Mouse (Mus musculus): Measurements from ENCODE around the gene Ipmk. TPM values are rescaled to one million over a fixed set of nuclear protein-coding genes. Genes with fewer than 3 reads are reported as not detected.

The Ipmk gene
- polyA plus RNA-seq, 2 experiments: 5.1 to 7.9 TPM

DNA sequence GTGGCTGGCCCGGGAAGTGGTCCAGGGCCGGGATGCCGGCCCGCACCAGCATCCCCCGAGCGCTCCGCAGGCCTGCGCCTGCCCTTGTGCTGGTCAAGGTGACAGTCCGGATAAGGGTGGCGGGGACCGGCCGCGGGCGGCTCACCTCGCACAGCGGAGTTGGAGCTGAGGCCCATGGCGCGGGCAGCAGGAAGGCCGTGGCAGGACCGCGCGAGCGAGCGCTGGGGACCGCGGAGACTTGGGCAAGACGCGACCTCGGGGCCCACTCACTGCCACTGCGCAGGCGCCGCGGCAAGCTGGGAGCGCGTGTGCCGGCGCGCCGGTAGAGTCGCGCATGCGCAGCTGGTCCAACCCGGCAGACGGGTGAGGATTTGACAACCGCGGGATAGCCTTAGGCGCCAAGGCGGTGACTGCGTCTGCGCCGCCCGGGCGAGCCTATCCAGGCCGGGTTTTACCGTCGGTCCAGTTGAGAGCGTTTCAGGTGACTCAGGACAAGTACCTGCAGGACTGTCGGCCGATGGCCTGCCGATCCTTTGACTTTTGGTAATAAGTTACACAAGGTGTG, 2.9 kb upstream of the Ipmk start, which contains the start of gene Cisd1:
Gene Cisd1, minus strand, starts transcription at position 376 of the 565 bp plus-strand sequence.
- Histone ChIP-seq H3K9me3 (ENCODE audit: control insufficient read depth, low read length) (no peaks in the 10 kb centered on the region), H3K27ac (peak within 1 kb of the TSS; percentile 48), H3K4me2 (ENCODE audit: low read depth) (peak within 1 kb of the TSS; percentile 79), H3K27me3 (ENCODE audit: control insufficient read depth, insufficient read depth, low read length) (no peaks in the 10 kb centered on the region), H3K36me3 (replicated peaks; ENCODE audit: control insufficient read depth, insufficient read depth, low read depth) (no peaks in the 10 kb centered on the region), H3K4me3 (ENCODE audit: insufficient read depth in 1 of 2, low read depth in 2 of 2, low read length in 2 of 2) (peak within 1 kb of the TSS; percentile 74 to 88), H3K9ac (replicated peaks) (peak within 1 kb of the TSS; percentile 83), H3K4me1 (replicated peaks; ENCODE audit: control insufficient read depth in 2 of 2, insufficient read depth in 2 of 2, low read length in 1 of 2) (peaks cover 18 to 31% of the 10 kb centered on the region in 2 experiments)
- ATAC-seq (ENCODE audit: insufficient read depth) (peak; percentile 72), DNase-seq (ENCODE audit: low read depth in 3 of 3, low spot score in 3 of 3) (peak; percentile 87 to 90 (median 89))
- no peak for TF ChIP-seq CTCF (IDR thresholded peaks at IDR 0.05; ENCODE audit: low read depth)
- TF ChIP-seq EP300 (IDR thresholded peaks at IDR 0.05; ENCODE audit: low read depth): no peak
- under 1% methylated on average over 57 of the region's 60 CpGs for WGBS (ENCODE audit: insufficient replicate concordance)

DNA sequence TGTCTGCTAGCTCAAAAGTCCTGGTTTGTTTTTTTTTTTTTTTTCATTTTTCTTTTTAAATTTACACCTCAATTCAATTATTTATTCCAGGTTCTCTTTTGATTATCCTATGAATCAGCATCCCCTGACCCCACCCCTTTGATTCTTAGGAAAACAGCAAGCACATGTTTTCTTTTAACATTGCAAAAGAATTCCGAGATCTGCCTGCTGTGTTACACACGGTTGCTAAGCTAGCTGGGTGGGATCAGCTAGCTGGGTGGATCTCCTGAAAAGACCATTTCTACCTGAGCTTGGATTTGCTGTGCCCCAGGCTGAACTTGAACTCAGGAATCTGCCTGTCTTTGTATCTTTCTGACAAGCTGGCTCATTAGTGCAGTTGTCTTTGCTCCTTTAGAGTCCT, 1.5 kb upstream of the Ipmk start:
- Histone ChIP-seq H3K4me1 (replicated peaks; ENCODE audit: control insufficient read depth in 2 of 2, insufficient read depth in 2 of 2, low read length in 1 of 2) (peaks cover 18 to 25% of the 10 kb centered on the region in 2 experiments), H3K27ac (peak overlapping the region; percentile 82)

DNA sequence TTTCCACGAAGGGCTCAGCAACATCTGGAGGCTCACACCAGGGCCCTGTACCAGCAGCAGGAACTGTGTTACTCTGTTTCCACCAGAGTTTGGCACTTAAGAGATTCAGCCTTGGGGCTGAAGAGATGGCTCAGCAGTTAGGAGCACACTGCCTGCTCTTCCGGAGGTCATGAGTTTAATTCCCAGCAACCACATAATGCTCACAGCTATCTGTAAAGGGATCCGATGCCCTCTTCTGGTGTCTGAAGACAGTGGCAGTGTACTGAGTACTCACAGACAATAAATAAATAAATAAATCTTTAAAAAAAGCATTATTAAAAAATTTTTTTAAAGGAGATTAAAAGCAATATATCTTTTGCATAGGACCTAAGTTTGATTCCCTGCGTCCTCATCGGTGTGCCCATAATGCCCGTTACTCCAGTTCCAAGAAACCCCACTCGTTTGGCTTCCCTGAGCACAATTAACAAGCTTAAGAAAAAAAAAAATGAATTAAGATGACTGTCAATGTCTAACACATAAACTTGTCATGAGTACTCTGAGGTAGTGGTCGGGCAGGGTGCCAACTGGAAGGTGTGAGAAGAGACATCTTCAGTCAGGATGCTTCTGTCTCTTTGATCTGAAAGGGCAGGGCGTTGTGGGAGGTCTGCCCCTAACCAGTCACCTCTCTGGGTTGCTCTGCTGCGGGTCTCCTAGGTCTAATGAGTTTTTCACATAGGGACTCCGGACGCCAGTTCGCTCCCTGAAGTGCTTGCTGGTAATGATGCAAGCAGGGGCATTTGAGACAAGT, 648 bp upstream of the Ipmk start:
- H3K4me1 ChIP-seq (replicated peaks; ENCODE audit: control insufficient read depth in 2 of 2, insufficient read depth in 2 of 2, low read length in 1 of 2): peaks cover 18 to 25% of the 10 kb centered on the region in 2 experiments
- H3K4me2 ChIP-seq (ENCODE audit: low read depth): peak overlapping the region; percentile 94
- TF ChIP-seq EP300 (IDR thresholded peaks at IDR 0.05; ENCODE audit: low read depth) (no peak), CTCF (IDR thresholded peaks at IDR 0.05; ENCODE audit: low read depth) (peak; percentile 24; the same call in 1 of the 2 replicates)
- peak overlapping the region; percentile 81 for H3K9ac ChIP-seq (replicated peaks)
- no peaks in the 10 kb centered on the region for H3K27me3 ChIP-seq (ENCODE audit: control insufficient read depth, insufficient read depth, low read length)
- no peak; the same call in 1 of the 2 replicates for ATAC-seq (ENCODE audit: insufficient read depth)
- no peaks in the 10 kb centered on the region for H3K9me3 ChIP-seq (ENCODE audit: control insufficient read depth, low read length)
- no peaks in the 10 kb centered on the region; the same call in 1 of the 2 replicates for H3K36me3 ChIP-seq (replicated peaks; ENCODE audit: control insufficient read depth, insufficient read depth, low read depth)
- peak overlapping the region; percentile 82 for H3K27ac ChIP-seq
- peak in 2 of 3 experiments; percentile 24 to 33 for DNase-seq (ENCODE audit: low read depth in 3 of 3, low spot score in 3 of 3)
- 10% methylated on average over 13 of the region's 13 CpGs for WGBS (ENCODE audit: insufficient replicate concordance)
- peak overlapping the region; percentile 82 to 86 for H3K4me3 ChIP-seq (ENCODE audit: insufficient read depth in 1 of 2, low read depth in 2 of 2, low read length in 2 of 2)

More for the DNA sequence above, 1.5 kb upstream of the Ipmk start:
- Histone ChIP-seq H3K9me3 (ENCODE audit: control insufficient read depth, low read length) (no peaks in the 10 kb centered on the region), H3K36me3 (replicated peaks; ENCODE audit: control insufficient read depth, insufficient read depth, low read depth) (no peaks in the 10 kb centered on the region; the same call in 1 of the 2 replicates), H3K4me2 (ENCODE audit: low read depth) (peak overlapping the region; percentile 94), H3K9ac (replicated peaks) (peak overlapping the region; percentile 81), H3K4me3 (ENCODE audit: insufficient read depth in 1 of 2, low read depth in 2 of 2, low read length in 2 of 2) (no peak overlapping the region), H3K27me3 (ENCODE audit: control insufficient read depth, insufficient read depth, low read length) (no peaks in the 10 kb centered on the region)
- DNase-seq (ENCODE audit: low read depth in 3 of 3, low spot score in 3 of 3) (no peak), ATAC-seq (ENCODE audit: insufficient read depth) (no peak)
- WGBS (ENCODE audit: insufficient replicate concordance): 56% methylated on average over 2 of the region's 2 CpGs
- TF ChIP-seq EP300 (IDR thresholded peaks at IDR 0.05; ENCODE audit: low read depth) (no peak), CTCF (IDR thresholded peaks at IDR 0.05; ENCODE audit: low read depth) (no peak)

DNA sequence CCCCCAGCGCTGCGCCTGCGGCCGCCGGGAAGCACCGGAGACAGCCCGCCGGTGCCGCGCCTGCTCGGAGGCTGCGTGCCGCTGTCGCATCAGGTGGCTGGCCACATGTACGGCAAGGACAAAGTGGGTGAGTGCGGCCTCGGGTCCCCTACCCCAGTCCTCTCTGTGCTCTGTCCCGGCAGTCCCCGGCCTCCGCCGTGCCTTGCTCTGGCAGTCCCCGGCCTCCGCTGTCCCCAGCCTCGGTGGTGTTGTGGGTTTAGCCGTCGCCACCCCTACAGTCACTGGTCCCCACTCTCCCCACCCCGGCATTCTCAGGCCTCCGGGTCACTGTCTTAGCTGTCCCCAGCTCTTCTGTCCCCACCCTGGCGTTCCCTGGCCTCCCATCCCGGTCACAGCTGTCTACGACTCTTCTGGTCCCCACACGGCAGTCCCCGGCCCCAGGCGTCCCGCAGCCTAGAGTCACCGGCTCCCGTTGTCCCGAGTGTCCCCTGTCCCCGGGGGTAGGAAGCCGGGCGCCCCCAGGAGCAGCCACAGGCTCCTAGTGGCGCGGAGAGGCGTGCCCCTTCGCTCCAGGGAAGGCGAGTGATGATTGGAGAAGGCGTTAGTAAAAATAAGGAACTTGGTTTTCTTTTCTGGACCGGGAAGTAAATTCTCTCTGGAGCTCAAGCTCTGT, 537 bp downstream of the Ipmk start:
- Histone ChIP-seq H3K9ac (replicated peaks) (peak overlapping the region; percentile 92), H3K4me2 (ENCODE audit: low read depth) (peak overlapping the region; percentile 94), H3K4me1 (replicated peaks; ENCODE audit: control insufficient read depth in 2 of 2, insufficient read depth in 2 of 2, low read length in 1 of 2) (peaks cover 17 to 25% of the 10 kb centered on the region in 2 experiments), H3K4me3 (ENCODE audit: insufficient read depth in 1 of 2, low read depth in 2 of 2, low read length in 2 of 2) (peak overlapping the region; percentile 75 to 86), H3K9me3 (ENCODE audit: control insufficient read depth, low read length) (no peaks in the 10 kb centered on the region), H3K27me3 (ENCODE audit: control insufficient read depth, insufficient read depth, low read length) (no peaks in the 10 kb centered on the region), H3K36me3 (replicated peaks; ENCODE audit: control insufficient read depth, insufficient read depth, low read depth) (no peaks in the 10 kb centered on the region; the same call in 1 of the 2 replicates), H3K27ac (peak overlapping the region; percentile 55)
- ATAC-seq (ENCODE audit: insufficient read depth): peak; percentile 16
- under 1% methylated on average over 48 of the region's 48 CpGs for WGBS (ENCODE audit: insufficient replicate concordance)
- TF ChIP-seq EP300 (IDR thresholded peaks at IDR 0.05; ENCODE audit: low read depth): no peak
- no peak for TF ChIP-seq CTCF (IDR thresholded peaks at IDR 0.05; ENCODE audit: low read depth)
- DNase-seq (ENCODE audit: low read depth in 3 of 3, low spot score in 3 of 3): peak in 1 of 3 experiments; percentile 32

Data from liver, embryonic 14.5 days (tissue).